Mouse (Mus musculus) ES-Bruce4 (cell line): ENCODE measurements around the gene Calm5. TPM values are rescaled to one million over a fixed set of nuclear protein-coding genes. Genes with fewer than 3 reads are reported as not detected.

Experiments used
- H3K27ac ChIP-seq: 2 replicates; pipeline ENCODE4 v1.5.1; 2012; ENCODE audit warnings: low read length, inconsistent platforms; ENCODE audit not compliant: insufficient read depth
- H3K27me3 ChIP-seq: 2 replicates; pipeline ENCODE4 v1.6.1; 2012; ENCODE audit warnings: mild to moderate bottlenecking, low read length, inconsistent platforms; ENCODE audit not compliant: control insufficient read depth, poor library complexity, insufficient read depth, severe bottlenecking
- H3K36me3 ChIP-seq: 2 replicates; pipeline ENCODE4 v1.6.1; 2012; ENCODE audit warnings: inconsistent platforms, mild to moderate bottlenecking, low read length, moderate library complexity; ENCODE audit not compliant: control insufficient read depth, poor library complexity, insufficient read depth, severe bottlenecking
- H3K4me1 ChIP-seq: one replicate; pipeline ENCODE4 v1.8.1; 2011; ENCODE audit warnings: low read length; ENCODE audit not compliant: control insufficient read depth, insufficient read depth
- H3K4me3 ChIP-seq: 2 replicates; pipeline ENCODE4 v1.5.1; 2011; ENCODE audit warnings: low read depth, mild to moderate bottlenecking, low read length
- H3K9ac ChIP-seq: 2 replicates; pipeline ENCODE4 v1.6.1; 2012; ENCODE audit warnings: low read depth, mild to moderate bottlenecking, inconsistent platforms; ENCODE audit not compliant: poor library complexity, severe bottlenecking
- H3K9me3 ChIP-seq: replicated peaks from 2 replicates; pipeline ENCODE4 v1.6.1; 2012; ENCODE audit warnings: mild to moderate bottlenecking, low read length, inconsistent platforms; ENCODE audit not compliant: control insufficient read depth, poor library complexity, insufficient read depth, severe bottlenecking
- CTCF ChIP-seq: IDR thresholded peaks from one replicate; pipeline ENCODE4 v1.8.1; 2011; ENCODE audit warnings: low read depth, low read length
- EP300 ChIP-seq: IDR thresholded peaks from 2 replicates; pipeline ENCODE4 v1.6.1; 2011; ENCODE audit warnings: low read depth, low read length; ENCODE audit not compliant: insufficient read depth
- POLR2A ChIP-seq: IDR thresholded peaks from one replicate; pipeline ENCODE4 v1.8.1; 2011; ENCODE audit warnings: low read length; ENCODE audit not compliant: insufficient read depth
- polyA plus RNA-seq: library from polyadenylated mRNA; stranded (reverse); fragments of >200 nt; gene quantifications from 2 replicates; pipeline ENCODE4 v1.2.4, GENCODE M21; 2011; ENCODE audit warnings: low read depth; ENCODE audit not compliant: missing spikeins, insufficient read depth, insufficient read length

The Calm5 gene
- polyA plus RNA-seq, 1 experiment, result not detected

- no peaks in the 10 kb centered on the region; the same call in none of the 2 replicates for H3K36me3 ChIP-seq
- H3K9me3 ChIP-seq, result no peaks in the 10 kb centered on the region
- no peaks in the 10 kb centered on the region for H3K4me1 ChIP-seq
- no peaks in the 10 kb centered on the region for H3K27me3 ChIP-seq
- H3K27ac ChIP-seq, result no peak overlapping the region
- no peak overlapping the region for H3K9ac ChIP-seq
- no peak overlapping the region for H3K4me3 ChIP-seq
- TF ChIP-seq EP300 (no peak), CTCF (no peak), POLR2A (no peak)
Measured at GRCm38 (mm10) chr13:3899301-3899700, 45.3 kb downstream of the Calm5 start.

Other genes with a start within 250 kb of the Calm5 start
- 77.7 and 84.6 TPM in 2 replicates for gene Fam208b, start 243.1 kb upstream of the Calm5 start, polyA plus RNA-seq
- gene Asb13, start 220.1 kb upstream of the Calm5 start, polyA plus RNA-seq, result 17.3 and 18.2 TPM in 2 replicates
- not detected in 2 replicates for gene Calml3, start 49.9 kb upstream of the Calm5 start, polyA plus RNA-seq
- gene Calm4, start 16.4 kb upstream of the Calm5 start, polyA plus RNA-seq, result not detected in 2 replicates
- gene Net1, start 64.0 kb downstream of the Calm5 start, polyA plus RNA-seq, result 64.7 and 71.6 TPM in 2 replicates
- not detected in 2 replicates for gene Tubal3, start 64.1 kb downstream of the Calm5 start, polyA plus RNA-seq
- not detected in 2 replicates for gene Ucn3, start 91.2 kb downstream of the Calm5 start, polyA plus RNA-seq
- 1.4 and 1.7 TPM in 2 replicates for gene Akr1c14, start 194.8 kb downstream of the Calm5 start, polyA plus RNA-seq